Mouse (Mus musculus) left cerebral cortex, postnatal 14 days (tissue): ENCODE results near the gene Dhx36. TPM values are rescaled to one million over a fixed set of nuclear protein-coding genes. Genes with fewer than 3 reads are reported as not detected.

ENCODE experiments used
- DNase-seq, 2 experiments: peaks; one replicate each; pipeline ENCODE4 v3.0.0; 2021 to 2022; ENCODE audit warnings: low spot score in 2 of 2, mixed read lengths in 1 of 2
- intact Hi-C: fragments of 180-260 bp; cut with DNase I; formaldehyde crosslinking; loops from one replicate; pipeline ENCODE4 v1.15.1; 2025
- total RNA-seq, 2 experiments: library from RNA; stranded (reverse); gene quantifications; 2 replicates each; pipeline ENCODE4 v1.2.3; 2021

Gene Dhx36
- total RNA-seq, 2 experiments from 2014 or later: 54.1 to 55.9 TPM

- DNase-seq: no peak
- intact Hi-C loops: no loop called here
These were observed 63.1 kb downstream of the Dhx36 start for GRCm38 (mm10) chr3:62443582-62444194.

DNA sequence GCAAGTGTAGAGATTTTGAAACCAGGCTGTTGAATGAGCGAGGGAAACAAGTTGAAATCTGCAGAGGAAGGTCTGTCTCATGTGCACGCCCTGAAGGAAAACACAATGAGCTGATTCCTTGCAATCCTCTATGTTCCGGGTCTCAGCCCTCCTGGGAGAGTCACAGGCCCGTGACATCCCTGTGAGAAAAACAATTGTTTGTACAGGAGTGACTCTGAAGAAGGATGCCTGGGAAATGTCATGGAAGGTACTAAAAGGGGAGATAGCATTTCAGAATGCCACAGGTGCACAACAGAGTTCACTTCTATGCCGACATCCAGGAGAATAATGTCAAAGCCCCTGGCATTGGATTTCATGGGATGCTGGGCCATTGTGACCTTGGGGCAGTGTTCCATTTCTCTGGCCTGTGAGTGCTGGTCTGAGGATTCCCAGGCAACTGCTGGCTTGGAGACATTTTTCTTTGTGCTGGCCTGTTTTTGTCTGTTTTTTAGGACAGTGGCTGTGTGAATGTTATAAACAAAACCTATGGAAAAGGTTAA, 66.3 kb downstream of the Dhx36 start:
- no peak for DNase-seq
- intact Hi-C loops: no loop called here

- intact Hi-C loops: no loop called here
- no peak for DNase-seq
These were observed 70.9 kb downstream of the Dhx36 start for GRCm38 (mm10) chr3:62435923-62436322.

DNA sequence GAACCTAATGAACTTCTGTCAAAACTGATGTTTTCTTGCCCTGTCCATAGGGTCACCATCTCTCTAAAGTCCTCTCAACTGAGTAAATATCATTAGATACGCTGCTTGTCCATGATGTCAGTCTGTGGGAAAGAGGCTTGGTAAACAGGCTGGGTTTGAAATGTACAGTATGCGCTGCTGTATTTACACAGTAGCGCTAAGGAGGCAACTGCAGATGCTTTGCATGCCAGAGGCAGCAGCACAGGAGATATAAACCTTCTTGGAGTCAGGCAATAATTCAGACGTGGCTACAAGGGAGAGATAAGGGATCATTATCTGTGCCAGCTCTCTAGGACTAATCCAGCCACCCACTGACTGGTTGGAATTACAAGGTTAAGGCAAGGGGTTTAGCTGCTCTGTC, 73.1 kb downstream of the Dhx36 start:
- intact Hi-C loops: no loop called here
- DNase-seq: no peak

DNA sequence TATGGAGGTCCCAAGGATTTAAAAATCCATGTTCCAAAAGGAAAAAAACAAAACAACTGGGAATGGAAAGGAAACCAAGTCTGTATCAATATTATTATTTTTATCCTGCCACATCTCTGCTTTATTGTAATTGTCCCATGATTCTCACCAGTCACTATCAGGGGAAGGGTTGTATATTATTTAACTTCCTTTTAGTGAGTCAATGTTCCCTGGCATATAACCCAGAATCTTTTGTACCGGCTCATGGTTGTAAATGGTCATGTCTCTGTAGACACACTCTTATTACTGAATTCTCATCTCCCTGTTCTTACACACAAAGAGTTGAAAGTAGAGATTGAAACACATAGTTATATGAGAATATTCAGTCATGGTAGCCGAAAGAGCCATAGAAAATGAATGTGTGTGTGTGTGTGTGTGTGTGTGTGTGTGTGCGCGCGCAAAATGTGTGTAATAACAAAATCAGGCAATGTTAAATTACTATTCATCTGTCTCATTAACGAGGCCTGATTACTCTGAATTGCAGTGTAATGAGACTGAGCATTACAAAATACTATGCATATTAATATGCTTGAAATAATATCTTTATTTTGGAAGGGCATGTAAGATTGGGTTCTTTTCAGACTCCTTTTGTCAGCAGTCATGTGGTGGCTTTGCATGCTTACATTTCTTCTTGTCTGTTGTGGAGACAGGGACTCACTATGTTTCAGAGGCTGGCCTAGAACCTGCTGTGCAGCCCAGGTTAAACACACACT, 88.2 kb downstream of the Dhx36 start:
- intact Hi-C loops: no loop called here
- DNase-seq: no peak

Other genes starting within 250 kb of the Dhx36 start
- 10 to 100 TPM; 23.3 to 24.1 TPM for gene Arhgef26, start 168.7 kb downstream of the Dhx36 start, total RNA-seq
- 1 to 10 TPM in 1 of 2 experiments, under 1 TPM in 1; 0.68 to 1.8 TPM for gene Gpr149, start 98.1 kb upstream of the Dhx36 start, total RNA-seq